Mouse (Mus musculus): ENCODE measurements around the gene Kcna5.

Gene Kcna5

DNA sequence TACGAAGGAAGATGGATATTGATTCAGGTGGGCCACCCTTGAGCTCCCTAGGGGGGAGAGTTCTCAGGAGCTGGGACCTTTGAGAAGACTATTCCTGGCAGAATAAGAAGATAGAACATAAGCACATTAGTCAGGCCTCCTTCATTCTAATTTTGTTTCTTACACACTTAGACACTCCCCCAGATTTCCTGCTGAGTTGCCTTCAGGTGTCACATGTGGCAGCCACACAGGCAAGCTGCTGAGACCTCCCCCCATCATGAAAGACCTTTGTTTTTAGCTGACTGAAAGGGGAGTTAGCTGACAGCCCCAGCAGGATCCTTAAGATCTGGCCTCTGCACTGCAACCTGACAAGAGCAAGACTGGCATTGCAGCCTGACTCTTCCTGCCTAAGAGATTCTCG lies 2.3 kb upstream of the Kcna5 start:
- in situ Hi-C loops (cut with MseI, MboI) = no loop called here

GRCm38 (mm10) chr6:126536926-126537325 lies 1.7 kb upstream of the Kcna5 start:
- in situ Hi-C loops (cut with MseI, MboI) = no loop called here

- in situ Hi-C loops (cut with MseI, MboI) = no loop called here
Measured at GRCm38 (mm10) chr6:126535911-126536270, 679 bp upstream of the Kcna5 start.

DNA sequence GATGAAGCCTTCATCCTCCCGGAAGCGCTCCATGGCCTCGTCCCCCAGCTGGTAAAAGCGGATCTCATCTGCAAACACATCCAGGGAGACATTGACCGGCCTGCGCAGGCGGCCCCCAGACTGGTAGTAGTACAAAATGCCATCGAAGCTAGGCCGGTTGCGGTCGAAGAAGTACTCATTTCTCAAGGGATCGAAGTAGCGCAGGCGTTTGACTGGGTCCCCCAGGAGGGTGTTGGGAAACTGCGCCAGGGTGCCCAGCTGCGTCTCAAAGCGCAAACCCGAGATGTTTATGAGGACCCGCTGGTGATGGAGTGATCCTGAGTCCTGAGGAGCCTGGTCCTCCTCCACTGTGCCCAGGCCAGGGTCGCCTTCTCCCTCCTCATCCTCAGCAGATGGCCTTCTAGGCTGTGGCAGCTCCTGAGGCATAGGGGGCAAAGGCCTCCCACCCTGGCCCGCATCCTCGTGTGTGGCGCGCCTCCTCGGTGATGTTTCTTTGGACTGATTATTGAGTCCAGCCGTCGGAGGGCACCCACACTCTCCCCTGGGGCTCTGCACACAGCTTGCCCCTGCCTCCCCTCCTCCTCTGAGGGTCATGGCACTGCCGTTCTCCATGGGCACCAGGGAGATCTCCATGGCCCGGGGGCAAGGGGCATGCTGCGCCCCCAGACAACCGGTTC lies 543 bp downstream of the Kcna5 start:
- in situ Hi-C loops (cut with MseI, MboI) = no loop called here

GRCm38 (mm10) chr6:126531306-126531705 lies 3.9 kb downstream of the Kcna5 start:
- in situ Hi-C loops (cut with MseI, MboI) = no loop called here

GRCm38 (mm10) chr6:126530019-126530418 lies 5.2 kb downstream of the Kcna5 start:
- in situ Hi-C loops (cut with MseI, MboI) = no loop called here

DNA sequence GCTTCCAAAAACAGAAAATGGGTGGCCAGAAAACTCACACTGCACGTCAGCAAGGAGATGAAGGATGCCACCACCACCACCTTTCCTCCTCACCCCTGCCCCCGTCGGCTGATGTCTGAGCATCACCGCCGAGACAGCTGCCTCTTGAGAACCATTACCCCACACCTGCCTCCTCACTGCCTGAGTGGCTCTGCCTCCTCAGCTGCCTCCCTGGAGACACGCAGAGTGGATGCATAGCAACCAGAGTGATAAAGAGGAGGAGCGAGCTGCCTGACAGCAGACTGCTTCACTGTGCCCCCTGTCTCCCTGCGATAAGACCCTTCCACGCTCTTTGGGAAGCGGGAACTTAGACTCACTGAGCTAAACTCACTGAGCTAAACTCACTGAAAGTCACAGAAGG lies 20.5 kb downstream of the Kcna5 start:
- in situ Hi-C loops (cut with MseI, MboI) = no loop called here

- in situ Hi-C loops (cut with MseI, MboI) = no loop called here
Measured at GRCm38 (mm10) chr6:126513714-126514248, 21.4 kb downstream of the Kcna5 start.

DNA sequence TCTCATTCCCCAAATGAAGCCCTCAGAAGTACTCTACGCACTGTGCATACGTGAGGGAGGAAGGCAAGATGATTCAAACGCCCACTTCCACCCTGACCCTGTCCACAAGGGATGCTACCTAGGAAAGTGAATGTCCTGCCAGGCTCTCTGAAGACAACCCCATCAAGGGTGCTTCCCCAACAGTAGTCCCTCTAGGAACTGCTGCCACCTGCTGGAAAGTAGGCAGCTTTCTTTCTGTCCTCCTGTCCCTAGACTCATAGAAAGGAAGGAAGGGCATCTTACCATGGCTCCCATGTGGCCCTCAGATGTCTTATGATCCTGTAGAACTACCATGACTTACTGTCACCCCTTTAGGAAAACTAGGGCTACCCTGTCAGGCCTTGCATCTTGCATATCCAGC lies 22.1 kb downstream of the Kcna5 start:
- in situ Hi-C loops (cut with MseI, MboI) = no loop called here

GRCm38 (mm10) chr6:126508671-126509070 lies 26.5 kb downstream of the Kcna5 start:
- in situ Hi-C loops (cut with MseI, MboI) = no loop called here

DNA sequence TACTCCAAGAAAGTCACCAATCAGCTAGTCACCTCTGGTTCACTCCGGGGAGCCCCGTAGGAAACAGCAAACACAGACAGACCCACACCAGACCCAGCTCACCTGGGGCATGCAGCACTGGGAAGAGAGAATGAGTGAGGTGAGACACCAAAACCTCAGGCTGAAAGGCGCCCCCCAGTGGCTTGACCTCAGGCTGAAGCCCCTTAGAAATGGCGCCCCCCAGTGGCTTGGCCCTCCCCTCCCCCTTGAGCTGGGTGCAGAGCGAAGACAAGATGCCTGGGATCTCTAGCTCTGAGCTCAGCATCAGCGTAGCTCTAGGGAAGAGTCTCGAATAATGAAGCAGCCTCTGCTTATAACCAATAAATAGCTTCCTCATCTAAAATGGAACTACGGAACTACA lies 31.3 kb downstream of the Kcna5 start:
- in situ Hi-C loops (cut with MseI, MboI) = loop anchor here in 1 of 2 experiments (5.0 kb wide), 1 partner anchor 48 kb away; no protein-coding TSS in a partner anchor

DNA sequence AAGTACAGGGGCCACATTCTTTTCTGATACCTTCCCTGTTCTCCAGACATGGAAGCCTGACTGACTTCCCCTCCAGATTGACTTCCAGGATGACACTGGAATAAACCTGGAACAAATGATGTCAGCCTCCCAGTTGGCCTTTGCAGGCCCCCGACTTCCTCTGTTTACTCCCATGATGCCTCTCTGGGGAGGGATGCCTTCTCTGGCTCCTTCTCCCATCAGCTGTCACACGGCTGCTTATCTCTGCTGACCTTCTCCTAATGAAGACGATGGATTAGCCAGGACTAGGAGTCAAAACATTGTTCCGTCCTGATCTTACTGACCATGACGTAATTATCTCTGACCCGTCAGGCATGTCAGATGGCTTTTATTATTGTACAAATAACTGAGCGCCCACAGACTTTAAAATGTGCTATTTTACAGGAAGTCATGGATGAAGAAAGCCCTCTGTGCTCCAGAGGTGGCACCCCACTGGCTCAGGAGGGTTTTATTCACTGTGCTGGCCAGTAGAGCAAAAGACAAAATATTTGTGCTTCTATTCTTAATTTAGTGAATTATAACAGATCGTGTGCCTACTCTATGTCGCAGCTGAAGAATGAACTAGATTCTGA lies 32.4 kb downstream of the Kcna5 start:
- in situ Hi-C loops (cut with MseI, MboI) = loop anchor here in 1 of 2 experiments (5.0 kb wide), 1 partner anchor 50 kb away; no protein-coding TSS in a partner anchor

DNA sequence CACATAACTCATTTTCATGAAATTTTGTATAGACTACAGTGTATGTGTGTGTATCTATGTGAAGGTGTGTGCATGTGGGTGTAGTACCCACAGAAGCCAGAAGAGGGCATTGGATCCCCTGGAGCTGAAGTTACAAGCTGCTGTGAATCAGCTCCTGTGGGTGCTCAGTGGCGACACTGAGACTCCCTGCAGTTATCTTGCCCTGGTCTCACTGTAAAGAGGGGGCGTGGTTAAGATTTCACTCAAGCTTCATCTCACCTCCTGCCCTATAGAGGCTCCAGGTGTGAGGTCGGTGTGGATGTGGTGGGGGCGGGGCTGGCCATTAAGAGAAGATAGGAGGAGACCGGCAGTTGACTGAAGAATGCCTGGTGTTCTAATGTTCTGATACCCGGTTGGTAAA lies 34.2 kb downstream of the Kcna5 start:
- in situ Hi-C loops (cut with MseI, MboI) = loop anchor here in 1 of 2 experiments (5.0 kb wide), 1 partner anchor 51 kb away; no protein-coding TSS in a partner anchor

DNA sequence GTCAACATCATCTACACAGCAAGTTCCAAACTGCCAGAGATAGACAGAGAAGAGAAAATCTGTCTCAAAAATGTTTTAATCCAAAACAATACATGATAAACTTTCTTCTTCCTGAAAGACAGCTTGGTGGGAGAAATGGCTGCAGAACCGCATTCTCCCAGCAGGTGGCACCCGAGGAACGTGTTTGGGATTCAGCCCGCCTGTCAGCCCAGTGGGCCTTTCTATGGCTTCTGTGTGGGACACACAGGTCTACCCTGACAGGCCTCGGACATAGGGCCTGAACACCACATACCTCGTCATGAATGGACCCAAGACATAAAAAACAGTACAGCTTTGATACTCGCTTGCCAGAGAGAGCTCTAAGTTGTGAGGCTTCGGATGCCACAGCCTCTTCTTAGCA lies 35.1 kb downstream of the Kcna5 start:
- in situ Hi-C loops (cut with MseI, MboI) = loop anchor here in 1 of 2 experiments (5.0 kb wide), 1 partner anchor 52 kb away; no protein-coding TSS in a partner anchor

DNA sequence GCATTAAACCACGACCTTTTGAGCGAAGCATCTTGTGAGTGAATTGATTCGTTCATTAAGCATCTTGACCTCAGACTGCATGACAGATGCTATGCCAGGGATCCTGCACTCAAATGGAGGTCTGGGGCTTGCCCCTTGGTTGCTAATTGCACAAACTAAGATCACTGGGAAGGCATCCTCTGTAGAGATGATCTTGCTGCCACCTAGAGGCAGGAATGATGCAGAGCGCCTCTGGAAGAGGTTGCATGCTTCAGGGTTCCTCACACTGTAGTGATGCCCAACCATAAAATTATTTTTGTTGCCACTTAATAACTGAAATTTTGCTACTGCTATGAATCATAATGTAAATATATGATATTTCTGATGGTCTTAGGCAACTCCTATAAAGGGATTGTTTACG lies 37.3 kb downstream of the Kcna5 start:
- in situ Hi-C loops (cut with MseI, MboI) = loop anchor here in 1 of 2 experiments (5.0 kb wide), 1 partner anchor 54 kb away; no protein-coding TSS in a partner anchor

DNA sequence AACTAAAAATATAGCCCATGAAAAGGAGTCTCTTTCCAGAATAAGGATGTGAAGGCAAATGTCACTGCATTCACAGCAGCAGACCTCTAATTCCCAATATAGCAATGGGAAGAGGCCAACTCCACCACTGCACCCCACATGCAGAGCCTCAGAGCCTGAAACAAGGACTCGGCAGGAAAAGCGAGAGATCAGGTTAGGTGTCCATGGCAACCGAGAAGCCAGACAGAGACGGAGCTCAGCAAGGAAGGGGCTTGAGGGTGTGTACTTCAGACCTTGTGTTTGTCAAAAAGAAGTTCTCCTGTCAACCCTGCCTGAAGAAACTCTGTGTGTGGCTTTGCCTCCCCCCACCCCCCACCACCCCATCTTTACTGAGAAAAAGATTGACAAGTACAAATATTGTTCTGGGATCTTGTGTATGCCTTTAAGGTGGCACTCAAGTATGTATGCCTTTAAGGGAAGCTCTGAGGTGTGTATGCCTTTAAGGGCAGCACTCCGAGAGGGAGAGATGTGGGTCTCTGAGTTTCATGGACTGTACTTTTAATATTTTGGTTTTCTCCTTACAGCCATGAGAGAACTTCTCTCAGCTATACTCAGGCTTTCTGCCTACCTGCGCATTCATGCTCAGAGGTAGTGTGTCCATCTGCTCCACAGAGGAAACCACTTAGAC lies 37.9 kb downstream of the Kcna5 start:
- in situ Hi-C loops (cut with MseI, MboI) = loop anchor here in 1 of 2 experiments (5.0 kb wide), 1 partner anchor 55 kb away; no protein-coding TSS in a partner anchor

DNA sequence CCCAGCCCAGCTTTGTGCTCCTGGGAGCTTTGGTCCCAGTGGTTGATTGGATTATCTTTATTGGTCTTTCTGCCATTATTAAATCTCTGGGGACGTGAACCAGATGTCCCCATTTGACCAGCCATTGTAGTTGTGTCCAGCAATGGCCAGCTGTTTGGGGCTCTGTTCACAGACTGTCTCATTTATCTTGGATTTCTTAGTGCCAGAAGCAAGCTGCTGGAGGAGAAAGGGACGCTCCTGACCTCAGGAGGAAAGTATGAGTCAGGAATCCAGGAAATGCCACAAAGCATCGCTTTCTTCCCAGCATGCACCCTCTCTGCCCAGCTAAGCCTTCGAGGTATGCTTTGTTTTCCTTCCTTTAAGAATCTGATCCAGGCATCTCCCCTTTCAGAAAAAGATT lies 48.1 kb downstream of the Kcna5 start:
- in situ Hi-C loops (cut with MseI, MboI) = no loop called here

DNA sequence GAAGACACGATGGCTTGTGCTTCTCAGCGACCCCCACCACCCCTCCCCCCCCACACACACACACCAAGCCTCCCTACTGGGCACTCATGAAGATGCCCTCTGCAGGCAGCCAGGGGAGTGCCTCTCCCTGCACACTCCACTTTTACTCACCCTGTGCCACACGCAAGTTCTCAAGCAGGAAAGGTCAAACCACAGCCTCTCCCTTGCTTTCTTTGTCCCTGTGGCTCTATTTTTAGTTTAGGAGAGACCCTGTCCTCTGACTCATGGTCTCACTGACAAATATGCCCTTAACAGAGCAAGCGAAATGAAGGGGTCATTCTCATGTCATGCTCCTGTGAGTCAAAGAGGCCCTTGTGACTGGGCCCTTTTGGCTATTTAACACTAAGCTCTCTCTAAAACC lies 50.3 kb downstream of the Kcna5 start:
- in situ Hi-C loops (cut with MseI, MboI) = no loop called here

DNA sequence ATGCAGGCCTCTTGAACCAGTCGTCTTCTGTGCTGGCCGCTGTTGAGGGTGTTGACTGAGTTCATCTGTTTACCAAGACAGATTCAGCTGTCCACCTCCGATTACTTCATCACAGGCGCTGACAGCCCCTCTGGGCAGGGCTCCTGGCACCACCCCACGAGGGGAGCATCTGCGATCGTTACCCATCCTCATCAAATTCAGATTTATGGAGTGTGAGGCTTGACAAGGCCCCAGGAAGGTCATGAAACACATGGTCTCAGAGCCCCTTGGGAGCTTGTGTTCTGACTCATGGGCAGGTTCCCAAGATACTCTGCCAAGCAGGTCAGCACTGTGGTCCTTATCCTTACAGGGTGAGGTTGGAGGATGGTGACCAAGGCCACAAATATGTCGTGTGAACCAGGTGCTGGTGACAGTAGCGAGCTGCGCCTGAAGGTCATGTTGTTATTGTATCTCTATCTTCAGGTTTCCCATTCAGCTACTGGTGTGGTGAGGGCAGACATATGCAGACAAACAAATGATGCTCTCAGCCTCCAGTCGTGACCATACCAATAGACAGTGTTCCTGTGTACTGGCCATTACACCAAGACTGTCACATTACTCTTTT lies 51.8 kb downstream of the Kcna5 start:
- in situ Hi-C loops (cut with MseI, MboI) = no loop called here

Measured in mouse trophoblast stem cell (cell line).